Mouse (Mus musculus) cortical plate, adult 2 months (tissue): Measurements from ENCODE around the gene Fyttd1. TPM values are rescaled to one million over a fixed set of nuclear protein-coding genes. Genes with fewer than 3 reads are reported as not detected.
A peak's percentile ranks its signal among the peaks of the same experiment; 100 is the strongest.
"Not testable (repeated sequence)": the region's sequence is repeated elsewhere in the genome, so short reads cannot be mapped to it uniquely, and the experiment has no call there.

Source experiments
- H3K27ac ChIP-seq: fragments of 200-500 bp; 2 replicates; pipeline ENCODE4 v1.5.1; 2012; ENCODE audit warnings: low read length, control low read depth, inconsistent platforms; ENCODE audit not compliant: insufficient read depth
- H3K4me1 ChIP-seq: fragments of 200-500 bp; 2 replicates; pipeline ENCODE4 v1.6.1; 2011; ENCODE audit warnings: low read length; ENCODE audit not compliant: control insufficient read depth, insufficient read depth
- H3K4me3 ChIP-seq: fragments of 200-500 bp; 2 replicates; pipeline ENCODE4 v1.5.1; 2011; ENCODE audit warnings: mild to moderate bottlenecking, low read length, control low read depth; ENCODE audit not compliant: insufficient read depth
- CTCF ChIP-seq: fragments of 200-500 bp; IDR thresholded peaks from 2 replicates; pipeline ENCODE4 v1.5.1; 2011; ENCODE audit warnings: mild to moderate bottlenecking, control low read depth, low read length; ENCODE audit not compliant: insufficient read depth; ENCODE audit errors: extremely low read depth
- POLR2A ChIP-seq: fragments of 200-500 bp; IDR thresholded peaks from 2 replicates; pipeline ENCODE4 v1.6.1; 2011; ENCODE audit warnings: mild to moderate bottlenecking, low read length, control low read depth; ENCODE audit not compliant: insufficient read depth; ENCODE audit errors: extremely low read depth
- polyA plus RNA-seq: library from polyadenylated mRNA; depleted of rRNA; stranded (reverse); fragments of >200 nt; gene quantifications from 2 replicates; pipeline ENCODE4 v1.2.3, GENCODE M21; 2012

The Fyttd1 gene
- polyA plus RNA-seq, 1 experiment, result 49.9 TPM

- peak; percentile 71 for TF ChIP-seq POLR2A
- no peak for TF ChIP-seq CTCF
- peak within 1 kb of the TSS; percentile 95 for H3K4me3 ChIP-seq
- peak within 1 kb of the TSS; percentile 56; the same call in 1 of the 2 replicates for H3K27ac ChIP-seq
- no peaks in the 10 kb centered on the region; the same call in 1 of the 2 replicates for H3K4me1 ChIP-seq
Measured at GRCm38 (mm10) chr16:32913937-32914881, 36.9 kb downstream of the Fyttd1 start, which contains the start of gene Lrch3. Gene Lrch3, plus strand, starts transcription at chr16:32914100.

- H3K27ac ChIP-seq, result no peak overlapping the region
Measured at GRCm38 (mm10) chr16:32915292-32916068, 38.2 kb downstream of the Fyttd1 start.

DNA sequence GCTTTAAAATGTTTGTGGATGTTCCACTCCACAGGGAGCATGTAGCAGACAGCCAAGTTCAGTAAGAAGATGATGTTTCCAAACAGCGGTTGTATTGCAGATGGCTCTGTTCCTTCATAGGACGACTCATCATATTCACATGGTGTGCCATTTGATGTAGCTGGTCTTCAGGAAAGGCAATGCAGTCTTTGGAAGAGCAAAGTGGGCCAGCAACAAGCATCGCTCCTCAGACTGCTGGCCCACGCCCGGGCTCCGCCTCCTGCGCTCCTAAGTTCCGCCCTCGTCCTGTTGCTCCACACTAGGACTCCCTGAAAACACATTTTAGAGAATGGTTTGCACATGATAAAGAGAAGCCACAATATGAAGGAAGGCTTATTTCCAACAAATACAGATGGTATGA, 49.3 kb downstream of the Fyttd1 start:
- not testable (repeated sequence) for H3K4me3 ChIP-seq, H3K27ac ChIP-seq, H3K4me1 ChIP-seq

More at GRCm38 (mm10) chr16:32915292-32916068, 38.2 kb downstream of the Fyttd1 start:
- Histone ChIP-seq H3K4me3 (peak overlapping the region; percentile 95; the same call in 1 of the 2 replicates), H3K4me1 (no peaks in the 10 kb centered on the region; the same call in 1 of the 2 replicates)
- TF ChIP-seq POLR2A (no peak), CTCF (no peak)

DNA sequence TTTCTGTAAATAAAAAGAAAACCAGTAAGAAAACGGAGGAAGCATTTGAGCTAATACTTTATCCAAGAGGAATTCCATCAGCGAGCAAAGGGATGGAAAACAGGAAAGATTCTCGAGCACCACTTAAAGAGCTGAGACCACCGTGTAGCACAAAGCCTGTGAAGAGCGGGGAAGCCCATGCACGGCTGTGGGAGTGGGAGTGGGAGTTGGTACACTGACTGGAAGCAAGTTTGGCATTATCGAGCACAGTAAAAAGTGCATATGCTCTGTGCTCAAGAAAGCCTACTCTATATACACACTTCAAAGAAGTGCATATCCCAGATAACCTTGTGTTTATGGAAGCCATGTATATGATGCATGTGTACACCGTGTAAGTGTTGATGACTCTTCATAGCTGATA, 49.7 kb downstream of the Fyttd1 start:
- TF ChIP-seq CTCF (no peak), POLR2A (no peak)
- Histone ChIP-seq H3K4me3 (no peak overlapping the region), H3K4me1 (no peaks in the 10 kb centered on the region), H3K27ac (no peak overlapping the region)

- H3K4me3 ChIP-seq, result no peak overlapping the region
- TF ChIP-seq POLR2A (no peak), CTCF (no peak)
- H3K27ac ChIP-seq, result no peak overlapping the region
- peaks cover 4% of the 10 kb centered on the region; the same call in 1 of the 2 replicates for H3K4me1 ChIP-seq
Measured at GRCm38 (mm10) chr16:32929918-32930317, 52.6 kb downstream of the Fyttd1 start.

DNA sequence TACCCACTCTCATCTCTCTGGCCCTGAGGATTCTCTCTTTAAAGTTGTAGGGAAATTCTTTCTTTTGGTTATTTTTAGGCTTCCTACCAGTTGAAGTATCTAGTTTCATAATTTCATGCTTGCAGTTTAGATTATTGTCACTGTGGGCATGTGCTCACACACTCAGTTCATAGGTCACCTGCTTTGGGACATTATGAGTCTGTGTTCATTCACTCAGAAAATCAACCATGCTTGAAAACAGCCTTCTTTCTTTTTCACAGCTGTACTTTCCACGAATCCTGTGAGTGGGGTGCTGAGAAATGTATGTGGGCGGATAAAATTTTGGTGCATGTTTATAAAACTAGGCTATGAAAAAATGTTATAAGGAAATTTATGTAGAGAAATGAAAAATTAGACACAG, 57.2 kb downstream of the Fyttd1 start:
- Histone ChIP-seq H3K4me1 (peaks cover 8% of the 10 kb centered on the region), H3K27ac (no peak overlapping the region), H3K4me3 (no peak overlapping the region)
- no peak for TF ChIP-seq POLR2A
- no peak for TF ChIP-seq CTCF

DNA sequence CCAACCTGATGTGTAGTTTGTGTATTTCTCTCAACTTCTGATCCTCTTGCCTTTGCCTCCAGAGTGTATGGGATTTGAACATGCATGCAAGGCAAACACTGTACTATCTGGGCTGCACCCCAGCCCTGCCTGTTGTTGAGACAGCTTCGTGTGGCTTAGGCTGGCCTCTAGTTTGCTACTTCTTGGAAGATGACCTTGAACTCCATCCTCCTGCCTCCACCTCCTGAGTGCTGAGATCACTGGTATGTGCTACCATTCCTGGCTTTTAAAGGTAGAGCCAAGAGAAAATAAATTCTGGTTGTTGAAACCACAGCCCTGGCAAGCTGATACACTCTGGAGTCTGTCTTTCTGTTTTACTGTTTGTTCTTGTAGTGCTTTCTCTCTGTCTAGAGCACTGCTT, 57.8 kb downstream of the Fyttd1 start:
- no peak overlapping the region; the same call in 1 of the 2 replicates for H3K27ac ChIP-seq
- TF ChIP-seq POLR2A, result no peak
- no peak for TF ChIP-seq CTCF
- no peak overlapping the region for H3K4me3 ChIP-seq
- peaks cover 8% of the 10 kb centered on the region for H3K4me1 ChIP-seq

- no peak for TF ChIP-seq CTCF
- TF ChIP-seq POLR2A, result no peak
- no peak overlapping the region for H3K27ac ChIP-seq
Measured at GRCm38 (mm10) chr16:32937358-32937757, 60.1 kb downstream of the Fyttd1 start.

GRCm38 (mm10) chr16:32939301-32939700, 62.0 kb downstream of the Fyttd1 start:
- H3K4me3 ChIP-seq, H3K27ac ChIP-seq, H3K4me1 ChIP-seq: not testable (repeated sequence)

More at GRCm38 (mm10) chr16:32937358-32937757, 60.1 kb downstream of the Fyttd1 start:
- H3K4me1 ChIP-seq, result peaks cover 8% of the 10 kb centered on the region
- no peak overlapping the region for H3K4me3 ChIP-seq

DNA sequence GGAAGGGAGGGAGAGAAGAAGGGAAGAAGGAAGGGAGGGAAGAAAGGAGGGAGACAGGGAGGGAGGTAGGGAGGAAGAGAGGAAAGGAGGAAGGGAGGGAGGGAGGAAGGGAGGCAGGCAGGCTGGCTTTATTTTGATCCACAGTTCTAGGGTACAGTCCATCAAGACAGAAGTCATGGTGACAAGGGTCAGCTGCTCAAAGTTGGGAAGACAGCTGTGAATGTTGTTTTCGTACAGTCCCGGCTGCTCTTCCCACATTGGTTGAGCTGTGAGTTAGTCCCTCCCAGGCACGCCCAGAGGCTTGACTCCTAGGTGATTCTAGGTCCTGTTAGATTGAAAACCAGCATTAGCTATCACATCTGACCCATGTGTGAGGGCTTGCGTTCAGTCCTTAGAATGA, 62.4 kb downstream of the Fyttd1 start:
- H3K4me3 ChIP-seq, H3K4me1 ChIP-seq, H3K27ac ChIP-seq: not testable (repeated sequence)

- H3K4me1 ChIP-seq, H3K4me3 ChIP-seq, H3K27ac ChIP-seq: not testable (repeated sequence)
Measured at GRCm38 (mm10) chr16:32941226-32941625, 63.9 kb downstream of the Fyttd1 start.
